Mouse (Mus musculus): ENCODE measurements around the gene Adamtsl4. TPM values are rescaled to one million over a fixed set of nuclear protein-coding genes. Genes with fewer than 3 reads are reported as not detected.
"Not testable (repeated sequence)": the region's sequence is repeated elsewhere in the genome, so short reads cannot be mapped to it uniquely, and the experiment has no call there.

Gene Adamtsl4
- total RNA-seq, 2 experiments from 2014 or later = 7.5 to 8.1 TPM

GRCm38 (mm10) chr3:95701085-95701484 lies 13.4 kb upstream of the Adamtsl4 start:
- DNase-seq (ENCODE audit: low spot score in 2 of 2) = no peak

- no peak for DNase-seq (ENCODE audit: low spot score in 2 of 2)
Measured at GRCm38 (mm10) chr3:95700233-95700681, 12.5 kb upstream of the Adamtsl4 start.

- no peak for DNase-seq (ENCODE audit: low spot score in 2 of 2)
Measured at GRCm38 (mm10) chr3:95698286-95698685, 10.6 kb upstream of the Adamtsl4 start.

- no peak for DNase-seq (ENCODE audit: low spot score in 2 of 2)
Measured at GRCm38 (mm10) chr3:95696360-95696759, 8.6 kb upstream of the Adamtsl4 start.

- no peak for DNase-seq (ENCODE audit: low spot score in 2 of 2)
Measured at GRCm38 (mm10) chr3:95695796-95696195, 8.1 kb upstream of the Adamtsl4 start.

- no peak for DNase-seq (ENCODE audit: low spot score in 2 of 2)
Measured at GRCm38 (mm10) chr3:95694808-95695703, 7.3 kb upstream of the Adamtsl4 start.

GRCm38 (mm10) chr3:95693821-95694807 lies 6.4 kb upstream of the Adamtsl4 start:
- DNase-seq (ENCODE audit: low spot score in 2 of 2) = no peak

- DNase-seq (ENCODE audit: low spot score in 2 of 2) = no peak
Measured at GRCm38 (mm10) chr3:95692677-95693076, 5.0 kb upstream of the Adamtsl4 start.

GRCm38 (mm10) chr3:95690552-95690951 lies 2.8 kb upstream of the Adamtsl4 start:
- not testable (repeated sequence) for DNase-seq (ENCODE audit: low spot score in 2 of 2)

GRCm38 (mm10) chr3:95689940-95690339 lies 2.2 kb upstream of the Adamtsl4 start:
- no peak for DNase-seq (ENCODE audit: low spot score in 2 of 2)

GRCm38 (mm10) chr3:95689171-95689915 lies 1.6 kb upstream of the Adamtsl4 start:
- no peak for DNase-seq (ENCODE audit: low spot score in 2 of 2)

- DNase-seq (ENCODE audit: low spot score in 2 of 2) = no peak
Measured at GRCm38 (mm10) chr3:95687168-95687523, 571 bp downstream of the Adamtsl4 start.

- DNase-seq (ENCODE audit: low spot score in 2 of 2) = no peak
Measured at GRCm38 (mm10) chr3:95686492-95687167, 1.1 kb downstream of the Adamtsl4 start.

- no peak for DNase-seq (ENCODE audit: low spot score in 2 of 2)
Measured at GRCm38 (mm10) chr3:95685701-95686100, 2.0 kb downstream of the Adamtsl4 start.

GRCm38 (mm10) chr3:95685301-95685700 lies 2.4 kb downstream of the Adamtsl4 start:
- DNase-seq (ENCODE audit: low spot score in 2 of 2) = no peak

- DNase-seq (ENCODE audit: low spot score in 2 of 2) = no peak
Measured at GRCm38 (mm10) chr3:95684846-95685245, 2.9 kb downstream of the Adamtsl4 start.

GRCm38 (mm10) chr3:95682878-95683277 lies 4.8 kb downstream of the Adamtsl4 start:
- no peak for DNase-seq (ENCODE audit: low spot score in 2 of 2)

GRCm38 (mm10) chr3:95681365-95681764 lies 6.4 kb downstream of the Adamtsl4 start:
- no peak for DNase-seq (ENCODE audit: low spot score in 2 of 2)

- DNase-seq (ENCODE audit: low spot score in 2 of 2) = no peak
Measured at GRCm38 (mm10) chr3:95680673-95681072, 7.0 kb downstream of the Adamtsl4 start.

- DNase-seq (ENCODE audit: low spot score in 2 of 2) = no peak
Measured at GRCm38 (mm10) chr3:95679551-95679950, 8.2 kb downstream of the Adamtsl4 start.

All from adrenal gland, postnatal 4 days (tissue).